Comparison of ENCODE assay signal across 1 mouse cellular context in the genomic region with DNA sequence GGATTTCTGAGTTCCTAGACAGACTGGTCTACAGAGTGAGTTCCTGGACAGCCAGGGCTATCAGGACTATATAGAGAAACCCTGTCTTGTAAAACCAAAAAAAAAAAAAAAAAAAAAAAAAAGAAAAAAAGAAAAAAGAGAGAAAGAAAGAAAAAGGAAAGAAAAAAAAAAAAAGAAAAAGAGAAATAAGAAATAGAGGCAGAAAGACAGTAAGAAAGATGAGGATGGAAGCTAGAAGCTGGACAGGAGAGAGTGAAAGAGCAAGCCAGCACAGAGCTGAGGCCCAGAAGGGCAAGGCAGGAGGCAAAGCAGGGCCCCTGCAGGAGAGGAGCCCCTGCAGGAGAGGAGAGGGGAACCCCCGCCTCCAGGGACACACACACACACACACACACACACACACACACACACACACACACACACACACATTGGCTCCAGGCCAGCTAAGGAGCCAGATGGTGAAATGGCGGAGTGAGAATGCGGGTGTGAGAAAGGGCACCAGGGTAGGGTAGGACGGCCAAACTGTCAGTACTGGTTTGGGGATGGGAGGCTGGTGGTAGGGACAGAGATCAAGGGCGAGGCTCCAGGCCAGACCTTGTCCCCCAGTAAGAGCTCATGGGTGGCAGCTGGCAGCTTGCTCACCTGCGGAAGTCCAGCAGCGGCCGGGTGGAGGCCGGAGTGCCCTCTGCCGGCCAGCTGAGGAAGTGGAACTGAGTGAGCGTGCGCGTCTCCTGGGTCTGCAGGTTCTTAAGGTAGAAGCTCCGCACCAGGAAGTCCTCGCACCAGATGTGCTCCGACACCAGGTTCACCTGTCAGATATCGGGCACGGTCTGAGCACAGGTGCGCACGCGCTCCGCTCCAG.
A peak's percentile ranks its signal among the peaks of the same experiment; 100 is the strongest.
TF ChIP-seq lines count a peak whose summit lies in the region.

No protein-coding gene starts in this region.

TF ChIP-seq in MEL, 35 proteins besides CTCF, POLR2A, EP300 and RAD21:
- TF ChIP-seq HCFC1 (IDR thresholded peaks at IDR 0.05; ENCODE audit: low read depth, low read length) = peak; percentile 37
- TF ChIP-seq ETS1 (IDR thresholded peaks at IDR 0.05; ENCODE audit: low read depth, low read length) = peak; percentile 44
- TF ChIP-seq MXI1 (IDR thresholded peaks at IDR 0.05; ENCODE audit: low read depth, low read length) = peak; percentile 76
- TF ChIP-seq MAZ (IDR thresholded peaks at IDR 0.05; ENCODE audit: low read depth, low read length) = peak; percentile 70; the same call in 1 of the 2 replicates
- TF ChIP-seq SMC3 (IDR thresholded peaks at IDR 0.05; ENCODE audit: low read depth, low read length) = peak; percentile 95
- TF ChIP-seq MYB (IDR thresholded peaks at IDR 0.05; ENCODE audit: low read depth, low read length) = no peak
- no peak for TF ChIP-seq MYC (IDR thresholded peaks at IDR 0.05; ENCODE audit: low read depth, low read length)
- peak; percentile 78 for TF ChIP-seq ELF1 (IDR thresholded peaks at IDR 0.05; ENCODE audit: low read depth, low read length)
- no peak for TF ChIP-seq USF2 (IDR thresholded peaks at IDR 0.05; ENCODE audit: borderline replicate concordance in 1 of 2, insufficient read depth in 1 of 2, low read depth in 1 of 2, low read length in 2 of 2)
- no peak for TF ChIP-seq ZKSCAN1 (IDR thresholded peaks at IDR 0.05; ENCODE audit: low read depth, low read length)
- TF ChIP-seq ZC3H11A (IDR thresholded peaks at IDR 0.05; ENCODE audit: low read depth, low read length) = peak; percentile 72
- peak; percentile 64; the same call in 1 of the 2 replicates for TF ChIP-seq SIN3A (IDR thresholded peaks at IDR 0.05; ENCODE audit: low read length)
- 0 out of 2 replicates have a peak, but pooled peaks have one; percentile 15 for TF ChIP-seq TBP (IDR thresholded peaks at IDR 0.05; ENCODE audit: low read depth, low read length)
- TF ChIP-seq NRF1 (IDR thresholded peaks at IDR 0.05; ENCODE audit: insufficient read depth, low read depth, low read length, poor library complexity, severe bottlenecking) = peak; percentile 53
- no peak for TF ChIP-seq ZMIZ1 (IDR thresholded peaks at IDR 0.05; ENCODE audit: low read depth, low read length)
- no peak for TF ChIP-seq E2F4 (IDR thresholded peaks at IDR 0.05; ENCODE audit: borderline replicate concordance, low read depth, low read length)
- no peak for TF ChIP-seq USF1 (IDR thresholded peaks at IDR 0.05; ENCODE audit: low read depth, low read length)
- no peak for TF ChIP-seq TAL1 (IDR thresholded peaks at IDR 0.05; ENCODE audit: low read length)
- no peak for TF ChIP-seq KAT2A (conservative IDR thresholded peaks at IDR 0.05; ENCODE audit: low read depth, low read length)
- TF ChIP-seq ZNF384 (IDR thresholded peaks at IDR 0.05; ENCODE audit: low read depth, low read length) = peak; percentile 68
- no peak for TF ChIP-seq UBTF (IDR thresholded peaks at IDR 0.05; ENCODE audit: borderline replicate concordance, insufficient read depth, low read depth, low read length)
- no peak for TF ChIP-seq GABPA (IDR thresholded peaks at IDR 0.05; ENCODE audit: low read depth, low read length)
